Mouse (Mus musculus): ENCODE measurements at regions not wholly inside any gene's neighbourhood (a gene's known extent, or its start where the extent isn't known, plus 50 kb on each side); places are given as distances from the start of the nearest gene placed in this dataset.

DNA sequence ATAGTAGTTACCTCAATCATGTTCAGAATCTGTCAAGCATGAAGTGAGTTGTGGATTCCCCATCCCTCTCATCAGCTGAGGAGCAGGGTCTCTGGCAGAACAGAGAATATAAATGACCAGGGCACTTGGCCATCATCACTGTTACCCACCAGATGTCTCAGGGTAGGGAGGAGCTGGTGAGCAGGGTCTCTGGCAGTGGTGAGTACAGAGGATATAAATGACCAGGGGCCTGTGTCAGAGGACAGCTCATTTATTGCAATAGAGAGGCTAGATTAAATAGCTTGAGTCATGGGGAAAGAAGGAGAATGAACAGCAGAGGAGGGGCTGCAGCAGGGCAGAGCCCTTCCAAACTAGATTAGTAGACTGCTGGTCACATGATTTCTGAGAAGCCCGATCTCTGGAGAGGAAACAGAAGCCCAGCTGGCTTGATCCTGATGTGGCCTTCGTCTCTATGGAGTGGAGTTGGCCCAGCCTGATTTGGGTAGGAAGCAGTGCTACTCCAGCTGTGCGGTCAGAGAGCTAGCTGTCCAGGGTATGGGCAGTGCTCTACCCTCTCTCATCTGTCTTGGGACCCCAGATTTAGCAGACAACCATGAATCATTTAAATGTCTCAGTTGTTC is 766.3 kb downstream of the Dach1 start:
- TF ChIP-seq CTCF (conservative IDR thresholded peaks at IDR 0.05; ENCODE audit: low read length), result no peak
- TF ChIP-seq NANOG (IDR thresholded peaks at IDR 0.05; ENCODE audit: borderline replicate concordance, low read length), result no peak
- no peak for TF ChIP-seq POU5F1 (IDR thresholded peaks at IDR 0.05; ENCODE audit: borderline replicate concordance, low read length)
